Mouse (Mus musculus): Measurements from ENCODE around the gene Bmpr2. TPM values are rescaled to one million over a fixed set of nuclear protein-coding genes. Genes with fewer than 3 reads are reported as not detected.
A peak's percentile ranks its signal among the peaks of the same experiment; 100 is the strongest.

Gene Bmpr2
- polyA plus RNA-seq, 1 experiment: 1.9 TPM

- H3K27ac ChIP-seq (ENCODE audit: insufficient read depth, low read depth, low read length): no peak overlapping the region
- peaks cover 21% of the 10 kb centered on the region for H3K36me3 ChIP-seq (ENCODE audit: control insufficient read depth, insufficient read depth, low read length)
- no peak overlapping the region for H3K4me3 ChIP-seq (ENCODE audit: low read depth, low read length)
- no peaks in the 10 kb centered on the region for H3K4me1 ChIP-seq (ENCODE audit: control insufficient read depth, insufficient read depth, insufficient read length, low read length)
- H3K27me3 ChIP-seq (ENCODE audit: control insufficient read depth, insufficient read depth, low read length): no peaks in the 10 kb centered on the region
- WGBS: 95% methylated on average over 5 of the region's 5 CpGs
- no peak for TF ChIP-seq CTCF (IDR thresholded peaks at IDR 0.05; ENCODE audit: extremely low read depth, insufficient read length, insufficient replicate concordance, low read depth, low read length)
- no peak for TF ChIP-seq POLR2A (IDR thresholded peaks at IDR 0.05; ENCODE audit: low read depth, low read length)
These were observed 104.8 kb downstream of the Bmpr2 start for GRCm38 (mm10) chr1:59868041-59868440.

GRCm38 (mm10) chr1:59874023-59874422 is 110.8 kb downstream of the Bmpr2 start:
- H3K27ac ChIP-seq (ENCODE audit: insufficient read depth, low read depth, low read length): no peak overlapping the region
- no peaks in the 10 kb centered on the region for H3K4me1 ChIP-seq (ENCODE audit: control insufficient read depth, insufficient read depth, insufficient read length, low read length)
- no peak for TF ChIP-seq POLR2A (IDR thresholded peaks at IDR 0.05; ENCODE audit: low read depth, low read length)
- TF ChIP-seq CTCF (IDR thresholded peaks at IDR 0.05; ENCODE audit: extremely low read depth, insufficient read length, insufficient replicate concordance, low read depth, low read length): no peak
- no peak overlapping the region for H3K4me3 ChIP-seq (ENCODE audit: low read depth, low read length)
- WGBS: 88% methylated on average over 3 of the region's 3 CpGs
- H3K27me3 ChIP-seq (ENCODE audit: control insufficient read depth, insufficient read depth, low read length): no peaks in the 10 kb centered on the region
- H3K36me3 ChIP-seq (ENCODE audit: control insufficient read depth, insufficient read depth, low read length): peaks cover 8% of the 10 kb centered on the region; the same call in 1 of the 2 replicates

- 86% methylated on average over 7 of the region's 7 CpGs for WGBS
These were observed 114.9 kb downstream of the Bmpr2 start for GRCm38 (mm10) chr1:59878098-59878497.

GRCm38 (mm10) chr1:59883349-59884134 is 120.3 kb downstream of the Bmpr2 start:
- no peak overlapping the region for H3K27ac ChIP-seq (ENCODE audit: insufficient read depth, low read depth, low read length)
- H3K4me3 ChIP-seq (ENCODE audit: low read depth, low read length): no peak overlapping the region
- TF ChIP-seq POLR2A (IDR thresholded peaks at IDR 0.05; ENCODE audit: low read depth, low read length): no peak
- TF ChIP-seq CTCF (IDR thresholded peaks at IDR 0.05; ENCODE audit: extremely low read depth, insufficient read length, insufficient replicate concordance, low read depth, low read length): peak; percentile 93; the same call in 1 of the 2 replicates
- H3K4me1 ChIP-seq (ENCODE audit: control insufficient read depth, insufficient read depth, insufficient read length, low read length): no peaks in the 10 kb centered on the region
- H3K36me3 ChIP-seq (ENCODE audit: control insufficient read depth, insufficient read depth, low read length): no peaks in the 10 kb centered on the region
- 33% methylated on average over 3 of the region's 3 CpGs for WGBS
- no peaks in the 10 kb centered on the region for H3K27me3 ChIP-seq (ENCODE audit: control insufficient read depth, insufficient read depth, low read length)

More at GRCm38 (mm10) chr1:59878098-59878497, 114.9 kb downstream of the Bmpr2 start:
- Histone ChIP-seq H3K4me3 (ENCODE audit: low read depth, low read length) (no peak overlapping the region), H3K27me3 (ENCODE audit: control insufficient read depth, insufficient read depth, low read length) (no peaks in the 10 kb centered on the region), H3K27ac (ENCODE audit: insufficient read depth, low read depth, low read length) (no peak overlapping the region), H3K36me3 (ENCODE audit: control insufficient read depth, insufficient read depth, low read length) (peaks cover 2% of the 10 kb centered on the region; the same call in 1 of the 2 replicates), H3K4me1 (ENCODE audit: control insufficient read depth, insufficient read depth, insufficient read length, low read length) (no peaks in the 10 kb centered on the region)
- TF ChIP-seq POLR2A (IDR thresholded peaks at IDR 0.05; ENCODE audit: low read depth, low read length): no peak
- TF ChIP-seq CTCF (IDR thresholded peaks at IDR 0.05; ENCODE audit: extremely low read depth, insufficient read length, insufficient replicate concordance, low read depth, low read length): no peak

- Histone ChIP-seq H3K4me1 (ENCODE audit: control insufficient read depth, insufficient read depth, insufficient read length, low read length) (no peaks in the 10 kb centered on the region), H3K27me3 (ENCODE audit: control insufficient read depth, insufficient read depth, low read length) (no peaks in the 10 kb centered on the region), H3K36me3 (ENCODE audit: control insufficient read depth, insufficient read depth, low read length) (no peaks in the 10 kb centered on the region), H3K4me3 (ENCODE audit: low read depth, low read length) (no peak overlapping the region), H3K27ac (ENCODE audit: insufficient read depth, low read depth, low read length) (no peak overlapping the region)
- 70% methylated on average over 4 of the region's 4 CpGs for WGBS
- TF ChIP-seq POLR2A (IDR thresholded peaks at IDR 0.05; ENCODE audit: low read depth, low read length) (no peak), CTCF (IDR thresholded peaks at IDR 0.05; ENCODE audit: extremely low read depth, insufficient read length, insufficient replicate concordance, low read depth, low read length) (no peak)
These were observed 123.7 kb downstream of the Bmpr2 start for GRCm38 (mm10) chr1:59886899-59887298.

- Histone ChIP-seq H3K27ac (ENCODE audit: insufficient read depth, low read depth, low read length) (no peak overlapping the region), H3K4me3 (ENCODE audit: low read depth, low read length) (no peak overlapping the region), H3K36me3 (ENCODE audit: control insufficient read depth, insufficient read depth, low read length) (no peaks in the 10 kb centered on the region), H3K27me3 (ENCODE audit: control insufficient read depth, insufficient read depth, low read length) (no peaks in the 10 kb centered on the region), H3K4me1 (ENCODE audit: control insufficient read depth, insufficient read depth, insufficient read length, low read length) (peaks cover under 1% of the 10 kb centered on the region; the same call in 1 of the 2 replicates)
- TF ChIP-seq POLR2A (IDR thresholded peaks at IDR 0.05; ENCODE audit: low read depth, low read length): no peak
- no peak for TF ChIP-seq CTCF (IDR thresholded peaks at IDR 0.05; ENCODE audit: extremely low read depth, insufficient read length, insufficient replicate concordance, low read depth, low read length)
These were observed 124.8 kb downstream of the Bmpr2 start for GRCm38 (mm10) chr1:59888018-59888417.

GRCm38 (mm10) chr1:59891185-59891584 is 128.0 kb downstream of the Bmpr2 start:
- Histone ChIP-seq H3K27ac (ENCODE audit: insufficient read depth, low read depth, low read length) (no peak overlapping the region), H3K27me3 (ENCODE audit: control insufficient read depth, insufficient read depth, low read length) (no peaks in the 10 kb centered on the region), H3K4me1 (ENCODE audit: control insufficient read depth, insufficient read depth, insufficient read length, low read length) (peaks cover 23% of the 10 kb centered on the region), H3K36me3 (ENCODE audit: control insufficient read depth, insufficient read depth, low read length) (no peaks in the 10 kb centered on the region), H3K4me3 (ENCODE audit: low read depth, low read length) (no peak overlapping the region)
- WGBS: 61% methylated on average over 4 of the region's 4 CpGs
- TF ChIP-seq CTCF (IDR thresholded peaks at IDR 0.05; ENCODE audit: extremely low read depth, insufficient read length, insufficient replicate concordance, low read depth, low read length): no peak
- no peak for TF ChIP-seq POLR2A (IDR thresholded peaks at IDR 0.05; ENCODE audit: low read depth, low read length)
